Mouse (Mus musculus): ENCODE data around the gene Srsf1.

GRCm38 (mm10) chr11:88083699-88084098, 36.5 kb downstream of the Srsf1 start:
- TF ChIP-seq CTCF (IDR thresholded peaks at IDR 0.05; ENCODE audit: low read depth, low read length) (no peak), POLR2A (IDR thresholded peaks at IDR 0.05; ENCODE audit: borderline replicate concordance, low read depth, low read length) (no peak)
